Mouse (Mus musculus): ENCODE measurements around the gene Fgfr2.

Gene Fgfr2

GRCm38 (mm10) chr7:131826811-131827210 is 1296.3 kb downstream of the Fgfr2 start:
- no peak for DNase-seq (ENCODE audit: low spot score)

DNA sequence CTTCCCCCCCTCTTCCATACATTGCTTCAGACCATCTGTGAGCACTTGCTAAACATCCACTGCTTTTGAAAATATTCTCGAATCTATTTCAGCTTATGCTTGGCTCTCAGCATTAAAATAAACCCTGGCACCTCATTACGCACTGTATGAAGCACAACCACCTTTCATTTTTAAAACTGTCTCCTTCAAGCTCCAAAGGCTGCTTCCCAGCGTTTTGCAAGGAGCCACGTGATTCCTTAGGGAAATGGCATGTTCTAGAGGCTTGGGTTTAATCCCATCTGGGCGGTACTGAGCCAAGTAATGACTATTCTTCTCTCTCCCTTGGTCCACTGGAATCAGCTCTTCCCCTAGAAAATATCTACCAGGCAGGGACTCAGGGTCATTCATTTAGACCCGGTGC is 1305.2 kb downstream of the Fgfr2 start:
- DNase-seq (ENCODE audit: low spot score): no peak

- no peak for DNase-seq (ENCODE audit: low spot score)
Observed at GRCm38 (mm10) chr7:131816641-131817040, 1306.5 kb downstream of the Fgfr2 start.

DNA sequence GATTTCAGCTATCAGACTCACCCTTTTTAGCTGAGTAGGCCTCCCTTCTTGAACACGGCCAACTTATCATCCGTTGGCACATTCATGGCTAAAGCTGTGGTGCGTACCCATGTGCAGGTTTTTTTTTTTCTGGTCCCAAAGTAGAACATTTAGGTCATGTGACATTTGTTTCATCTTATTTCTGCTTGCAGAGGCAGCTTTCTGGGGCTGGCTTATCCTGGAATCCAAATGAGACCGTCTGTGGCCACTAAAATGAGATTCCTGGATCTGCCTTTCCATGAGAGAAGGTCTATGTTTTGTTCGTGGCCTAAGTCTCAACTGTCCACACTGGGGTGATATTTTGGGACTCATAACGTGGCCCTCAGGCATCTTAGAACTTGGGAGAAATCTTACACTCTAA is 1311.0 kb downstream of the Fgfr2 start:
- DNase-seq (ENCODE audit: low spot score): no peak

- no peak for DNase-seq (ENCODE audit: low spot score)
Observed at GRCm38 (mm10) chr7:131810916-131811315, 1312.2 kb downstream of the Fgfr2 start.

DNA sequence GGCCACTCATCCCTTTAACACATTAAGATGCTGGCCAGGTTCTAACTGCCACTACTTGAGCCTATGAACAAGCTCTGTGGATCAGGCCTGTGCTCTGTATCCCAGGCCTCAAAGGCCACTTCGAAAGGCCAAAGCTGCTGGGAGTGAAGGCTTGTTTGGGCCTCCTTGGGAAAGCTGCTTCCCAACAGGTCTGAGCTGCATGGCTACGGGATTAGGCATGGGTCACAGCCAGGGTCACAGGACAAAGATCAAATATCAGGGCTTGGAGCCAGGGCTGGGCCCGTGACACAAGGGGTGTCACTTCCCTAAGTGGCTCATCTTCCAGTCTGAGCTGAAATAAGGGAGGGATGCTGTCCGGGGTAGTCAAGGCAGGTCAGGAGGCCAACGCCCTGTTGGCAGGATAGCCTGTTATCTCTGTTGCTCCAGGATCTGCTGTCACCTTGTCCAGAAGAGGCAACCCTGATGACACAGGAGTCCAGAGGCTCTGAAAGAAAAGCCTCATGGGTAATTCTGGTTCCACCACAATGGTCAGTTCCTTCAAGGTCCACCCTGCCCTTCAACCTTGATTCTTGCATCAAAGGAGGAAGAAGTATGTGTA is 1313.5 kb downstream of the Fgfr2 start:
- DNase-seq (ENCODE audit: low spot score): no peak

- no peak for DNase-seq (ENCODE audit: low spot score)
Observed at GRCm38 (mm10) chr7:131807257-131807656, 1315.9 kb downstream of the Fgfr2 start.

- no peak for DNase-seq (ENCODE audit: low spot score)
Observed at GRCm38 (mm10) chr7:131805525-131806202, 1317.5 kb downstream of the Fgfr2 start.

- DNase-seq (ENCODE audit: low spot score): no peak
Observed at GRCm38 (mm10) chr7:131800416-131801045, 1322.6 kb downstream of the Fgfr2 start.

- no peak for DNase-seq (ENCODE audit: low spot score)
Observed at GRCm38 (mm10) chr7:131797161-131797560, 1326.0 kb downstream of the Fgfr2 start.

DNA sequence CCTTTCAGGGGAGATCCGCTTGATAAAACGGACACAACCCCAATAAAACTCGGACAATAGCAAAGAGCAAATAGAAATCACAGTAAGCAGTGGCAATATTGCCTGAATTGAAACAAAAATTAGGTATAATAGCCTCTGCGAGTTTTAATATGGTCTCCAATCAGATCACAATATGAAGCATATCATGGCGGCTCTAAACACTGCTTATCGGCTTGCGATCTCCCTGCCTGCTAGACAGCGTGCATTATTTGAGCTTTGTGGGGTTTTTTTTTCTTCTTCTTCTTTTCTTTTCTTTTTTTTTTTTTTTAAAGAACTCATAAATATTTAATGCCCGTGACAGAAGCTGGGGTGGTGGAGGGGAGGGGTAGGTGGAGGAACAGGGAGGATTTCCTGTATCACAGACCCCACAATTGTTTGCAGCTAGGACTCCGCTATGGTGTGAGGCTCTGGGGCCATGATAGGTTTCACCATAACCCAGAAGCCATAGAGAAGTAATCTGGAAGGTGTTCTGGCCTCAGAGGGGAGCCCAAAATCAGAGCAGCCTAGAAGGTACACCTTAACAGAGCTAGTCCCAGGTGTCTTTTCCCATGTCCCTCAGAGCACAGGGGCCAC is 1334.4 kb downstream of the Fgfr2 start:
- no peak for DNase-seq (ENCODE audit: low spot score)

- no peak for DNase-seq (ENCODE audit: low spot score)
Observed at GRCm38 (mm10) chr7:131785721-131786120, 1337.4 kb downstream of the Fgfr2 start.

GRCm38 (mm10) chr7:131778271-131778985 is 1344.7 kb downstream of the Fgfr2 start:
- no peak for DNase-seq (ENCODE audit: low spot score)

DNA sequence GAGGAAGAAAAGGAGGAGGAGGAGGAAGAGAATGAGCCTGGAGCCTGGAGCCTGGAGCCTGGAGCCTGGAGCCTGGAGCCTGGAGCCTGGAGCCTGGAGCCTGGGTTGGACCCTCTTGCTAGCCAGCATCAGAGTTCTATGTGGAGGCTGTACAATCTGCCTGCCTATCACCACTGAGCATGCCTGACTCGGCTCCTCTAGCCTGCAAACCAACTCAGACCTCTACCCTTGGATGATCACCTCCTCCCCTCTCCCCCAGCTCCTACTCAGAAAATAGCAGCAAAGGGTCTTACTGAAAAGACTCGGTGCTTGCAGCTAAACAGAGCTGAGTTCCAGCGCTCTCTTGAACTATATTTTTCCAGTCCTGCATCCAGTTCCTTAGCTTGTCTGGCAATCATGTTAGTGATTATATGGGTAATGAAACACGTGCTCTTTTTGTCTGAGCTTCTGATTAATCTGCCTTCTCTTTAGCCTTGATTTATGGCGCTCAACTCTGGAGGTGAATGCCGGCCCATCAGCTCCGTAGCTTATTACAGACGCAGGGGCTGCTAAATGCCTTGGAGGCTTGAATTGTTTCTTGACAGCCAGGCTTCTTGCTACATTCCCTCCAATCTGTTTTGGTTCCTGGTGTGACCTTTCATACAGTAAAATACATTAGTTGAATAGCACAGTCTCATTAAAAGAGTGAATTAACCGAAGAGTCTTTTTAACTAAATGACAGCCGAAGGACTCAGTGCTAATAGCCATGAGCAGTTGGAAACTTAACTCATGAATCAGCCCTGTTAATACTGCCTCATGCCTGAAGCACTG is 1345.5 kb downstream of the Fgfr2 start:
- no peak for DNase-seq (ENCODE audit: low spot score)

GRCm38 (mm10) chr7:131776191-131776752 is 1346.9 kb downstream of the Fgfr2 start:
- DNase-seq (ENCODE audit: low spot score): no peak

- no peak for DNase-seq (ENCODE audit: low spot score)
Observed at GRCm38 (mm10) chr7:131757922-131758321, 1365.2 kb downstream of the Fgfr2 start.

- DNase-seq (ENCODE audit: low spot score): no peak
Observed at GRCm38 (mm10) chr7:131747152-131748010, 1375.8 kb downstream of the Fgfr2 start.

DNA sequence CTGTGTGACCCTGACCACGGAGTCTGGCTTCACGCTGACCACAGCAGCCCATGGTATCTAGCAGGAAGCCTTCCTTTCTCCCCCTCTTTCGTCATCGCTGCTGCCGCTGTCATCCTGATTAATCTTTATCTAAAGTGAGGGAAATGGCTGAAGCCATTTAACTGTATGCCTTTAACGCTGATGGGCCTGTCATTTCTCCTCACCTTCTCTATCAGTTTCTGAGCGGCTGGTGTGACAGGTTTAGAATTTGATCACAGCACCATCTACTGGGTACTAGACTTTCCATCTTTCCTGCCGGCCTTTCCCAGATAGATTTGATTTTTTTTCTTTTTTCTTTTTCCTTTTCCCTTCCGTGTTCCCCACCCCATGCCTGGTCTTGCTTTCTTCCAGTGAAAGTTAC is 1376.4 kb downstream of the Fgfr2 start:
- DNase-seq (ENCODE audit: low spot score): peak; percentile 9

DNA sequence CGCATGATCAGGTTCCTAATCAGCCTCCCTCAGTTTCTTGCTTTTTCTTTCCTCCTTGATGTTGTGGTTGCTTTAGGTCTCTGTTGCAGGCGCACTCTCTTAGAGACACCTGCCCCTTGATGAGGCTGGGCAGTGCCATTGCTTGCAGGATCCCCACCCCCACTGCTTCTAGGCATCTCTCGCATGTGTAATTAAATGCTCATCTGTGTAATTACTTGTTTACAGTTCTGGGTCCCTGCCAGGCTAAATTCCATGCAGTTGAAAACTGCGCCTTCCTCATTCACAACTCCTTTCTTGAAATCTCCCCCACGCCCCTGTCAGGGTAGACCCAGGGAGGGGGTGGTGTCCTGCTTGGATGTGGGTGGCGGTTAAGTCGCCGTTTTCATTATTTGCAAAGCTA is 1380.0 kb downstream of the Fgfr2 start:
- DNase-seq (ENCODE audit: low spot score): no peak

Measured in adipocyte (in vitro differentiated cells).